Mouse (Mus musculus): Measurements from ENCODE around the gene Svopl. TPM values are rescaled to one million over a fixed set of nuclear protein-coding genes. Genes with fewer than 3 reads are reported as not detected.

Gene Svopl
- polyA plus RNA-seq, 1 experiment from 2014 or later: 0.52 TPM

DNA sequence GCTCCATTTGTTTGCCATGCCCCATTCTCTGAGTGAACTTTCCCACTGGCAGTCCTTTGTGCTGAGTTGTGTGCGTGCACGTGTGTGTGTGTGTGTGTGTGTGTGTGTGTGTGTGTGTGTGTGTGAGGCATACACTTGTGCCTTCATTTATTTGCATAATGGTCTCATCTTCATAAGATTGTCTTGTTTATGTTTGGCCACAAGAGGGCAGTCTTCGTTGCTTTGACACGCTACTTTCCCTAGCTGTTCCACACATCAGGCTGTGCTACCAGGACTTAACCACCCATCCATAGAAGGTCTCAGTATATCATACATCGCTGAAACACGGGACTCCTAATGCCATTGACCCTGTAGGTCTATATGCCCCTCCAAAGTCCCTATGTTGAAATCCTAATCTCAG lies 39.3 kb downstream of the Svopl start:
- H3K4me3 ChIP-seq (ENCODE audit: low read depth, low read length): no peak overlapping the region
- H3K4me2 ChIP-seq: no peak overlapping the region
- H3K4me1 ChIP-seq (ENCODE audit: control insufficient read depth, insufficient read depth, low read length): peaks cover under 1% of the 10 kb centered on the region
- peak; percentile 93 for DNase-seq (ENCODE audit: low spot score, missing footprints)
- no peak overlapping the region for H3K9ac ChIP-seq (ENCODE audit: low read length)
- peak; percentile 74 for ATAC-seq (ENCODE audit: low FRiP score)
- H3K27me3 ChIP-seq (ENCODE audit: control insufficient read depth, insufficient read depth, low read length): no peaks in the 10 kb centered on the region
- no peaks in the 10 kb centered on the region for H3K36me3 ChIP-seq (ENCODE audit: control insufficient read depth, insufficient read depth, low read length)
- no peak overlapping the region for H3K27ac ChIP-seq (ENCODE audit: low read depth, low read length)
- 10% methylated on average over 6 of the region's 6 CpGs for WGBS
- H3K9me3 ChIP-seq (ENCODE audit: control insufficient read depth, low read length): no peaks in the 10 kb centered on the region

- no peaks in the 10 kb centered on the region for H3K9me3 ChIP-seq (ENCODE audit: control insufficient read depth, low read length)
- peaks cover 13% of the 10 kb centered on the region for H3K36me3 ChIP-seq (ENCODE audit: control insufficient read depth, insufficient read depth, low read length)
- H3K4me2 ChIP-seq: no peak overlapping the region
- H3K9ac ChIP-seq (ENCODE audit: low read length): no peak overlapping the region
- H3K27me3 ChIP-seq (ENCODE audit: control insufficient read depth, insufficient read depth, low read length): no peaks in the 10 kb centered on the region
- H3K4me1 ChIP-seq (ENCODE audit: control insufficient read depth, insufficient read depth, low read length): no peaks in the 10 kb centered on the region
- DNase-seq (ENCODE audit: low spot score, missing footprints) (peak; percentile 54), ATAC-seq (ENCODE audit: low FRiP score) (no peak)
- H3K4me3 ChIP-seq (ENCODE audit: low read depth, low read length): no peak overlapping the region
- 92% methylated on average over 4 of the region's 4 CpGs for WGBS
- H3K27ac ChIP-seq (ENCODE audit: low read depth, low read length): no peak overlapping the region
Measured at GRCm38 (mm10) chr6:37967386-37967785, 79.4 kb downstream of the Svopl start.

DNA sequence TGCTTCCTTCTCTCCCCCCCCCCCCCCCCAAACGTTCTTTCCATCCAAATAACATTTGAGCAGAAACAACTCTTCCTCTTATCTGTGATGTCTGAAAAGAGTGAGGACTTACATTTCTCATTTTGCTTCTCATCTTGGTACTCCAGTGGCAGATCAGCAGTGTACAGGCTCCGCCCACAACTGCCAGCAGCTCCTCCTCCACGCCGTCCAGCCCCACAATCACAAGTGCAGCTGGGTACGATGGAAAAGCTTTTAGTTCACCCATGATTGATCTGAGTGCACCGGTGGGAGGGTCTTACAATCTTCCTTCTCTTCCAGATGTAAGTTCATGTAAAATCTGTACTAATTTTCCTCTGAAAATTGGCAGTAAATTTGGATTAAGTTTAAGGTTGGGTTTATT lies 95.5 kb downstream of the Svopl start:
- Histone ChIP-seq H3K27ac (ENCODE audit: low read depth, low read length) (no peak overlapping the region), H3K9ac (ENCODE audit: low read length) (no peak overlapping the region), H3K27me3 (ENCODE audit: control insufficient read depth, insufficient read depth, low read length) (no peaks in the 10 kb centered on the region), H3K4me1 (ENCODE audit: control insufficient read depth, insufficient read depth, low read length) (no peaks in the 10 kb centered on the region), H3K4me3 (ENCODE audit: low read depth, low read length) (no peak overlapping the region), H3K9me3 (ENCODE audit: control insufficient read depth, low read length) (no peaks in the 10 kb centered on the region), H3K4me2 (no peak overlapping the region), H3K36me3 (ENCODE audit: control insufficient read depth, insufficient read depth, low read length) (peaks cover 13% of the 10 kb centered on the region)
- ATAC-seq (ENCODE audit: low FRiP score) (no peak), DNase-seq (ENCODE audit: low spot score, missing footprints) (no peak)
- 87% methylated on average over 6 of the region's 6 CpGs for WGBS

DNA sequence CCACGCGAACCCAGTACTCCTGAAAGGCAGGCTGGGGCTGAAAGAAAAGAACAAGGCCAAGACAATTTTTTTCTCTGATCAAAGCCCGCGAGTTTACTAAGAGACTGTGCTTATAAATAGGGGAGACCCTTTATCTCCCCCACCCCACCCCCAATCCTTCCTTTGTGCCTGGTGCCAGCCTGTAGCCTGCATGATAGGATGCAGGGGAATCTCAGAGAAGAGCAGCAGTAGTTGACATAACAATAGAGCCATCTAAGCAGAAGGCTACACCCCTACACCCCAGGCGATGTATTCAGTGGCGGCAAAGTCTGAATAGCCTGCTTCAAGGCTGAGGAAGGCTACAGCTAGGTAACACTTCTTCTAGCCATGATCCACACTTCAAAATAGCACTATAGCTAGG lies 110.3 kb downstream of the Svopl start:
- H3K27ac ChIP-seq (ENCODE audit: low read depth, low read length): no peak overlapping the region
- peaks cover 13% of the 10 kb centered on the region for H3K4me1 ChIP-seq (ENCODE audit: control insufficient read depth, insufficient read depth, low read length)
- peaks cover 6% of the 10 kb centered on the region for H3K36me3 ChIP-seq (ENCODE audit: control insufficient read depth, insufficient read depth, low read length)
- no peaks in the 10 kb centered on the region for H3K9me3 ChIP-seq (ENCODE audit: control insufficient read depth, low read length)
- 8% methylated on average over 6 of the region's 6 CpGs for WGBS
- H3K4me3 ChIP-seq (ENCODE audit: low read depth, low read length): no peak overlapping the region
- no peaks in the 10 kb centered on the region for H3K27me3 ChIP-seq (ENCODE audit: control insufficient read depth, insufficient read depth, low read length)
- no peak overlapping the region for H3K4me2 ChIP-seq
- ATAC-seq (ENCODE audit: low FRiP score) (peak; percentile 76), DNase-seq (ENCODE audit: low spot score, missing footprints) (no peak)
- no peak overlapping the region for H3K9ac ChIP-seq (ENCODE audit: low read length)

Other genes with a start within 250 kb of the Svopl start
- gene Trim24, start 176.2 kb downstream of the Svopl start, polyA plus RNA-seq (2014; fragmentation: Nextera tagmentation; extraction: Ambion mirVana): 45.5 and 47.0 TPM in 2 replicates
- not detected in 2 replicates for gene Tmem213, start 62.3 kb upstream of the Svopl start, polyA plus RNA-seq (2014; fragmentation: Nextera tagmentation; extraction: Ambion mirVana)
- gene Atp6v0a4, start 77.6 kb upstream of the Svopl start, polyA plus RNA-seq (2014; fragmentation: Nextera tagmentation; extraction: Ambion mirVana): not detected in 2 replicates
- gene D630045J12Rik, start 207.0 kb upstream of the Svopl start, polyA plus RNA-seq (2014; fragmentation: Nextera tagmentation; extraction: Ambion mirVana): 9.7 and 10.1 TPM in 2 replicates

Data from midbrain, embryonic 11.5 days (tissue).